Mouse (Mus musculus) liver, adult 2 months (tissue): ENCODE measurements around the gene Kctd7. TPM values are rescaled to one million over a fixed set of nuclear protein-coding genes. Genes with fewer than 3 reads are reported as not detected.

Source experiments
- DNase-seq: peaks from one replicate; pipeline ENCODE4 v3.0.0-alpha.2; 2011; ENCODE audit warnings: low read depth, low spot score; ENCODE audit errors: extremely low read depth
- H3K27ac ChIP-seq: fragments of 200-500 bp; replicated peaks from 2 replicates; pipeline ENCODE4 v1.5.1; 2012; ENCODE audit warnings: low read depth, mild to moderate bottlenecking, control low read depth, inconsistent platforms, low read length; ENCODE audit not compliant: insufficient read depth
- H3K27me3 ChIP-seq: fragments of 200-500 bp; 2 replicates; pipeline ENCODE4 v1.6.1; 2012; ENCODE audit warnings: mild to moderate bottlenecking, moderate library complexity, low read length, inconsistent platforms; ENCODE audit not compliant: control insufficient read depth, insufficient read depth
- H3K36me3 ChIP-seq: fragments of 200-500 bp; 2 replicates; pipeline ENCODE4 v1.6.1; 2012; ENCODE audit warnings: low read length, inconsistent platforms; ENCODE audit not compliant: control insufficient read depth, insufficient read depth
- H3K4me1 ChIP-seq: fragments of 200-500 bp; 2 replicates; pipeline ENCODE4 v1.6.1; 2011; ENCODE audit warnings: low read length; ENCODE audit not compliant: control insufficient read depth, insufficient read depth
- H3K4me3 ChIP-seq: fragments of 200-500 bp; 2 replicates; pipeline ENCODE4 v1.5.1; 2011; ENCODE audit warnings: low read depth, mild to moderate bottlenecking, control low read depth, low read length, moderate library complexity; ENCODE audit not compliant: insufficient read depth
- H3K79me2 ChIP-seq: fragments of 200-500 bp; 2 replicates; pipeline ENCODE4 v1.6.1; 2012; ENCODE audit warnings: inconsistent platforms, mild to moderate bottlenecking, low read length, moderate library complexity; ENCODE audit not compliant: control insufficient read depth, insufficient read depth
- H3K9ac ChIP-seq: fragments of 200-500 bp; 2 replicates; pipeline ENCODE4 v1.6.1; 2012; ENCODE audit warnings: low read depth, mild to moderate bottlenecking, control low read depth, inconsistent platforms, low read length
- CTCF ChIP-seq: fragments of 200-500 bp; IDR thresholded peaks from 2 replicates; pipeline ENCODE4 v1.5.1; 2011; ENCODE audit warnings: low read depth, low read length, control low read depth
- POLR2A ChIP-seq: fragments of 200-500 bp; IDR thresholded peaks from 2 replicates; pipeline ENCODE4 v1.6.1; 2011; ENCODE audit warnings: low read length, control low read depth; ENCODE audit not compliant: insufficient read depth; ENCODE audit errors: extremely low read depth
- WGBS: fragments of 180-500 bp; shearing (Covaris S2); methylation state at CpG from one replicate; pipeline ENCODE4 v1.1.7; 2018; 5-methylcytosine and 5-hydroxymethylcytosine counted together
- polyA plus RNA-seq: library from polyadenylated mRNA; depleted of rRNA; stranded (reverse); fragments of >200 nt; gene quantifications from 2 replicates; pipeline ENCODE4 v1.2.3, GENCODE M21; 2012
- total RNA-seq: library from RNA; depleted of rRNA; stranded (reverse); fragments of >200 nt; gene quantifications from 2 replicates; pipeline ENCODE4 v1.2.3, GENCODE M21; 2014

The Kctd7 gene
- total and polyA plus RNA-seq, 2 experiments, result 2.0 to 4.0 TPM

- no peak overlapping the region for H3K9ac ChIP-seq
- no peaks in the 10 kb centered on the region for H3K36me3 ChIP-seq
- TF ChIP-seq CTCF, result no peak
- no peak for TF ChIP-seq POLR2A
- no peak for DNase-seq
- H3K4me3 ChIP-seq, result 0 out of 2 replicates have a peak overlapping the region, but pooled peaks have one; percentile 88
- H3K4me1 ChIP-seq, result peaks cover 24% of the 10 kb centered on the region
- H3K27me3 ChIP-seq, result no peaks in the 10 kb centered on the region
- H3K27ac ChIP-seq, result 0 out of 2 replicates have a peak overlapping the region, but pooled peaks have one; percentile 12
- H3K79me2 ChIP-seq, result peaks cover 25% of the 10 kb centered on the region; the same call in 1 of the 2 replicates
- WGBS, result 80% methylated on average over 4 of the region's 4 CpGs
These were observed 28.4 kb downstream of the Kctd7 start for GRCm38 (mm10) chr5:130173012-130173411.

GRCm38 (mm10) chr5:130177871-130178270, 33.2 kb downstream of the Kctd7 start:
- peaks cover 17% of the 10 kb centered on the region for H3K4me1 ChIP-seq
- no peaks in the 10 kb centered on the region for H3K27me3 ChIP-seq
- no peak for TF ChIP-seq CTCF
- no peak for TF ChIP-seq POLR2A
- no peak overlapping the region for H3K9ac ChIP-seq
- H3K79me2 ChIP-seq, result peaks cover 47% of the 10 kb centered on the region; the same call in 1 of the 2 replicates
- no peaks in the 10 kb centered on the region for H3K36me3 ChIP-seq
- DNase-seq, result no peak
- WGBS, result 83% methylated on average over 4 of the region's 4 CpGs
- no peak overlapping the region for H3K4me3 ChIP-seq
- H3K27ac ChIP-seq, result no peak overlapping the region

GRCm38 (mm10) chr5:130180362-130180761, 35.7 kb downstream of the Kctd7 start:
- Histone ChIP-seq H3K79me2 (peaks cover 38% of the 10 kb centered on the region; the same call in 1 of the 2 replicates), H3K4me1 (peaks cover 14% of the 10 kb centered on the region), H3K9ac (no peak overlapping the region), H3K27ac (no peak overlapping the region), H3K27me3 (no peaks in the 10 kb centered on the region), H3K4me3 (no peak overlapping the region), H3K36me3 (no peaks in the 10 kb centered on the region)
- no peak for TF ChIP-seq CTCF
- DNase-seq, result no peak
- WGBS, result 72% methylated on average over 7 of the region's 7 CpGs

- WGBS, result 84% methylated on average over 6 of the region's 6 CpGs
- H3K27ac ChIP-seq, result no peak overlapping the region
- no peak for DNase-seq
- no peak for TF ChIP-seq CTCF
- no peak for TF ChIP-seq POLR2A
- peaks cover 38% of the 10 kb centered on the region; the same call in 1 of the 2 replicates for H3K79me2 ChIP-seq
- H3K4me3 ChIP-seq, result no peak overlapping the region
- peaks cover 16% of the 10 kb centered on the region for H3K4me1 ChIP-seq
- H3K9ac ChIP-seq, result no peak overlapping the region
- H3K27me3 ChIP-seq, result no peaks in the 10 kb centered on the region
- no peaks in the 10 kb centered on the region for H3K36me3 ChIP-seq
These were observed 37.3 kb downstream of the Kctd7 start for GRCm38 (mm10) chr5:130181740-130182540.

GRCm38 (mm10) chr5:130182541-130182821, 37.8 kb downstream of the Kctd7 start:
- no peak for DNase-seq
- H3K9ac ChIP-seq, result no peak overlapping the region
- WGBS, result 86% methylated on average over 3 of the region's 3 CpGs

GRCm38 (mm10) chr5:130184193-130184856, 39.7 kb downstream of the Kctd7 start:
- H3K27ac ChIP-seq, result peak overlapping the region; percentile 47
- no peak for TF ChIP-seq CTCF
- no peak for TF ChIP-seq POLR2A
- peak; percentile 77 for DNase-seq
- no peaks in the 10 kb centered on the region for H3K27me3 ChIP-seq
- H3K79me2 ChIP-seq, result peaks cover 31% of the 10 kb centered on the region; the same call in 1 of the 2 replicates
- 52% methylated on average over 9 of the region's 9 CpGs for WGBS
- H3K9ac ChIP-seq, result no peak overlapping the region
- H3K36me3 ChIP-seq, result peaks cover 7% of the 10 kb centered on the region; the same call in 1 of the 2 replicates
- peaks cover 16% of the 10 kb centered on the region for H3K4me1 ChIP-seq
- H3K4me3 ChIP-seq, result no peak overlapping the region

More at GRCm38 (mm10) chr5:130182541-130182821, 37.8 kb downstream of the Kctd7 start:
- Histone ChIP-seq H3K36me3 (peaks cover under 1% of the 10 kb centered on the region; the same call in 1 of the 2 replicates), H3K4me3 (no peak overlapping the region), H3K4me1 (peaks cover 16% of the 10 kb centered on the region), H3K27ac (no peak overlapping the region), H3K27me3 (no peaks in the 10 kb centered on the region), H3K79me2 (peaks cover 41% of the 10 kb centered on the region; the same call in 1 of the 2 replicates)
- TF ChIP-seq CTCF (no peak), POLR2A (no peak)
